Mouse (Mus musculus): ENCODE results near the gene Pomgnt1. TPM values are rescaled to one million over a fixed set of nuclear protein-coding genes. Genes with fewer than 3 reads are reported as not detected.
A peak's percentile ranks its signal among the peaks of the same experiment; 100 is the strongest.

Pomgnt1 gene
- polyA plus RNA-seq, 1 experiment from 2014 or later = 67.7 TPM

DNA sequence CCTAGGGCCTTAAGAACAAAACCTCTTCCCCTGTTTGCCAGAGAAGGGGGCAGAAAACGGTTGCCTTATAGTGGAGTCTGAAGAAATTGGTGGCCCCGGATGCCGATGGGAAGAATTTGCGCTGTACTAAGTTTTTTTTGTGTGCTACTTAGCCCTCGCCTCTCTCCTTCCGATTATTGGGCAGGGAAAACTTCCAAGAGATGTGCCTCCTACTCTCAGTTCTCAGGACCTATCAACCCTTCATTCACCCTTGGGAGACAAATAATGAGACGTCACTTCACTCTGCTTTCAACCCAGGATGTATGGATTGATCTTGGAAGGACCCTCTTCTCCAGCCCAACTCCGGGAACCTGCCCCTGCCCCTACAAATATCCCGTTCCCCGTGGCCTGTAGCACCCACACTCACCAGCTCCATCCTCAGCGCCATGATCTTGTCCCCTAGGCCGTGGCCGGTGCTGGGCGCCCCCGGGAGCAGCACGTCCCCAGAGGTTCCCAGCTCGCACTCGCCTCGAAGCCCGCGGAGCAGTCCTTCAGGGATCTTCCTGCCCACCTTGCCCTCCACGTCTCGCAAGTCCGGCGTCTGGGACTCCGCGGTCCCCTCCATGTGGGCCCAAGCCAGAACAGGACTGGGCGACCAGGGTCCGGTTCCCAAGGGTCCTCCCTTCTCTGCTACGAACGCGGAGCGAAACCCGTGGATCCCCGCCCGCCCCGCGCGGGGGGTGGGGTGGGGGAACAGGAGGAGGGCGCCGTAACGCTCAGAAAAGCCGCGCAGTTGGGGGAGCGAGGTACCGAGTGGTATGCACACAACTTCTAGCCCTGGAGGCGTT lies 20.5 kb downstream of the Pomgnt1 start:
- under 1% methylated on average over 47 of the region's 47 CpGs for WGBS
- peak overlapping the region; percentile 82 for H3K4me3 ChIP-seq
- H3K36me3 ChIP-seq = no peaks in the 10 kb centered on the region
- peaks cover 21% of the 10 kb centered on the region for H3K4me1 ChIP-seq
- H3K27ac ChIP-seq = peak overlapping the region; percentile 84
- no peaks in the 10 kb centered on the region for H3K9me3 ChIP-seq (replicated peaks)
- DNase-seq (ENCODE audit: low spot score) = peak; percentile 77
- H3K27me3 ChIP-seq (ENCODE audit: low read depth, poor library complexity, severe bottlenecking) = peaks cover 31% of the 10 kb centered on the region

DNA sequence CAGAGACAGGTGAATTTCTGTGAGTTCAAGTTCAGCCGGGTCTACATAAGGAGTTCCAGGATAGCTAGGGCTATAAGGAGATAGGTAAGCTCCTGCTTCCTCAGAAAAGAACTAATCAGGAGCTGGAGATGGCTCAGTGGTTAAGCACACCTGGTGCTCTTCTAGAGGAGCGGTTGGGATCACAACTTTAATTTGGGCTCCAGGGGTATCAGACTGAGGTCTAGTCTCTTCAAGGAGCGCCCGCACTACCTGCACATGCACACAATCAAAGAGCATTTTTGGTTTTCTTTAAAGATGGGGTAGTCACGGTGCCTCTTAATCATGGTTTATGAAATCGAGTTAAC lies 26.1 kb downstream of the Pomgnt1 start:
- Histone ChIP-seq H3K9me3 (replicated peaks) (no peaks in the 10 kb centered on the region), H3K27me3 (ENCODE audit: low read depth, poor library complexity, severe bottlenecking) (no peaks in the 10 kb centered on the region), H3K4me1 (peaks cover 16% of the 10 kb centered on the region), H3K27ac (peak overlapping the region; percentile 96), H3K4me3 (peak overlapping the region; percentile 83), H3K36me3 (peaks cover 34% of the 10 kb centered on the region)
- WGBS = 20% methylated on average over 6 of the region's 6 CpGs
- no peak for DNase-seq (ENCODE audit: low spot score)

DNA sequence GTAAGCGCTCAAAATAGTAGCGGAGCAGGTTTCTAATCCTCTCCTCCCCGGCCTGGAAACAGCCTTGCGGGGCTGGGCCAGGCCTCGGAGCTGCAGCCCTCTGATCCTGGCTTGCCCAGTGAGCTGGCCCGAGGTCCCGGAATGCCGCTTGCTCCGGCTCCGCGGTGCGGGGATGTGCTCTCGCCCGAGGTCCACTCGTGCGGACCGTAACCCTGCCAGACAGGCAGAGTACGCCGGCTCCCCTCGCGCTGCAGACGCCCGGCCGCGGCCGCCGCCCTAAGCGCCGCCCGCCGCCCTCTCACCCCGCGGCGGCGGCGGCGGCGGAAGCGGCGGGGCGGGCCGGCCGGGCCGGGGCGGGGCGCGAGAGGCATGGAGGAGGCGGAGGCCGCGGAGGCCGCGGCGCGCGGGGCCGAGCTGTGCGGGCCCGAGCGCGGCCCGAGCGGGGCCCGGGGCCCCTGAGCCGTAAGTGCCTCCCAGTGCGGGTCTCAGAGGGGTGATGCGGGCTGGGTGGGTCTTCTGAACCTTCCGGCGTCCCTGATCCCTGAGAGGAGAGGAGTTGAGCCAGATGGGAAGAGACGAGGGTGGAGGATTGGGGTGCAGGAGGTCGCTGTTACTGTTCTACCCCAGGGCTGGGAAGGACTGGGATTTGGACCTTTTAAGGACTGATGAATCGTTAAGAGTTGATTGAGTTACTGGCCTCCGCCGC lies 26.7 kb downstream of the Pomgnt1 start:
- Histone ChIP-seq H3K4me3 (peak overlapping the region; percentile 83), H3K27ac (peak overlapping the region; percentile 96), H3K36me3 (peaks cover 39% of the 10 kb centered on the region), H3K27me3 (ENCODE audit: low read depth, poor library complexity, severe bottlenecking) (no peaks in the 10 kb centered on the region), H3K4me1 (peaks cover 14% of the 10 kb centered on the region), H3K9me3 (replicated peaks) (no peaks in the 10 kb centered on the region)
- peak; percentile 82 for DNase-seq (ENCODE audit: low spot score)
- 5% methylated on average over 73 of the region's 73 CpGs for WGBS

DNA sequence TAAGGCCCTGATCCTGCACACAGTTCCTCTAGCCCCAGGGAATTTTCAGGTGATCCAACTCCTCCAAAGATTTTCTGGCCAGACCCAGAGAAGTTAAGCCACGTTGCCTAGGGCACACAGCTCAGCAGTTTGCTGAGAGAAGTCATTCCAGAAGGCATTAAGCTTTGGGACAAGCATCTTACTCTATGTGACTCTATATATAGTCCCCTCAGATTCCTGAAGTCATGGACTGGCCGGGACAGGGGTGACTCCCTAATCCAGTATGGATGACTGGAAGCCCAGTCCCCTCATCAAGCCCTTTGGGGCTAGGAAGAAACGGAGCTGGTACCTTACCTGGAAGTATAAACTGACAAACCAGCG lies 27.2 kb downstream of the Pomgnt1 start:
- DNase-seq (ENCODE audit: low spot score) = no peak
- H3K27ac ChIP-seq = peak overlapping the region; percentile 96

DNA sequence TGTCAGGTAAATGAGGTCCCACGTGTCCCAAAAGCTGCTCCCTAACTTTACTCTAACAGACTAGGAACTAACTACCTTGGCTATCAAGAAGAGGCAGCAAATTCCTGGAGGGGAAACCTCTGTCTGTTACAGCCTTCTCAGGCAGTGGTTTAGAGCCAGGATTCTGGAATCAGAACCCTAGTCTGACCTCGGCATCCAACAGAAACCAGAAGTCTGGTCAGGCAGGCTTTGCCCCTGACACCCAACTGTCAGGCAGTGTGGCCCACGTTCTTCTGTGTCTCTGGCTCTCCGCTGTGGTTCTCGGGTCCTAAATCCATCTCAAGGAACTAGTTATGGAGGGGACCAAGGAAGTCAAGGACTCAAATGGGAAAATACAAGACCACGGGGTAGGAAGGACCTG lies 27.6 kb downstream of the Pomgnt1 start, which contains the start of gene Lurap1:
Gene Lurap1 (minus strand): TSS at position 101 of the 400 bp plus-strand sequence.
- Histone ChIP-seq H3K36me3 (peaks cover 49% of the 10 kb centered on the region), H3K9me3 (replicated peaks) (no peaks in the 10 kb centered on the region), H3K4me3 (peak within 1 kb of the TSS; percentile 83), H3K27me3 (ENCODE audit: low read depth, poor library complexity, severe bottlenecking) (no peaks in the 10 kb centered on the region), H3K27ac (peak within 1 kb of the TSS; percentile 96), H3K4me1 (peaks cover 14% of the 10 kb centered on the region)
- WGBS = 76% methylated on average over 6 of the region's 6 CpGs
- no peak for DNase-seq (ENCODE audit: low spot score)

More for the DNA sequence above, 27.2 kb downstream of the Pomgnt1 start:
- no peaks in the 10 kb centered on the region for H3K9me3 ChIP-seq (replicated peaks)
- no peaks in the 10 kb centered on the region for H3K27me3 ChIP-seq (ENCODE audit: low read depth, poor library complexity, severe bottlenecking)
- H3K4me3 ChIP-seq = peak overlapping the region; percentile 83
- H3K36me3 ChIP-seq = peaks cover 45% of the 10 kb centered on the region
- 22% methylated on average over 4 of the region's 4 CpGs for WGBS
- H3K4me1 ChIP-seq = peaks cover 14% of the 10 kb centered on the region

- no peaks in the 10 kb centered on the region for H3K9me3 ChIP-seq (replicated peaks)
- WGBS = 96% methylated on average over 15 of the region's 15 CpGs
- H3K4me1 ChIP-seq = peaks cover 14% of the 10 kb centered on the region
- H3K27ac ChIP-seq = no peak overlapping the region
- H3K36me3 ChIP-seq = peaks cover 63% of the 10 kb centered on the region
- H3K4me3 ChIP-seq = no peak overlapping the region
- DNase-seq (ENCODE audit: low spot score) = no peak
- no peaks in the 10 kb centered on the region for H3K27me3 ChIP-seq (ENCODE audit: low read depth, poor library complexity, severe bottlenecking)
Observed at GRCm38 (mm10) chr4:116152702-116153101, 29.1 kb downstream of the Pomgnt1 start.

DNA sequence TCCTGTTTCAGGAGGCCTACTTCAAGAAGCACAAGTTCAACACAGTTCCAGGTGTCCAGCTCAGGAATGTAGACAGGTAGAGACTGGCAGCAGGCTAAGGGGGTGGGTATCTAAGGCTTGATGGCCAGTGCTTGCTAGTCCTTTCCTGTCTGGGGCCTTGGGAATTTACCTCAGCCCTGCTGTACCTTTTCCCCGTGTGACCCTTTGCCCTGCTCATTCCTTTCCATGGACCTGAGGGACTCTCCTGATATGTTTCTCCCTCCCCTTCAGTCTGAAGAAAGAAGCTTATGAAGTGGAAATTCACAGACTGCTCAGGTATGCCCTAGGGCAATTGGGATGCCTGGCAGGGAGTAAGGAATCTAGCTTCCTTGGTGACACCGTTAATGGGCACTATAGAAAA lies 34.2 kb downstream of the Pomgnt1 start:
- DNase-seq (ENCODE audit: low spot score) = no peak
- Histone ChIP-seq H3K27me3 (ENCODE audit: low read depth, poor library complexity, severe bottlenecking) (no peaks in the 10 kb centered on the region), H3K4me1 (no peaks in the 10 kb centered on the region), H3K36me3 (peaks cover 85% of the 10 kb centered on the region), H3K4me3 (no peak overlapping the region), H3K9me3 (replicated peaks) (no peaks in the 10 kb centered on the region), H3K27ac (no peak overlapping the region)
- WGBS = 89% methylated on average over 2 of the region's 2 CpGs

DNA sequence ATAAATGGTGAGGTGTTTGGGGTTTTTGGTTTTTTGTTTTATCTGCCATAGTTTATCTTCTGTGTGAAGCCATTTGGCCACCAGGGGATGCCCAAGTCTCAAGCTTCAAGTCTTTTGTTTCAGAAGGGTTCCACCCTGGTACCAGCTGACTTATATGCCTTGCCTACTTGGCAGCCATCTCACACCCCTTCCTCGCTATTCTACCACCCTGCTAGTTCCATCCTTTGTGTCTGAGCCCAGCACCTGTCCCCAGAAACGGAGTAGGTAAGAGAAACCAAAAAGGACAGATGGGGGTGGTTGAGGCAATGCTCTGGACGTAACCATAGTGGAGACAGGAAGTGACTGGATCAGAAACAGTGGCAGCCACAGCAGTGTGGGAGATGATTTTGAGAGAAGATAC lies 36.3 kb downstream of the Pomgnt1 start:
- peaks cover 65% of the 10 kb centered on the region for H3K36me3 ChIP-seq
- no peak for DNase-seq (ENCODE audit: low spot score)
- peaks cover 5% of the 10 kb centered on the region; the same call in 1 of the 2 replicates for H3K4me1 ChIP-seq
- H3K27ac ChIP-seq = no peak overlapping the region
- 77% methylated on average over 3 of the region's 3 CpGs for WGBS
- H3K9me3 ChIP-seq (replicated peaks) = no peaks in the 10 kb centered on the region
- H3K27me3 ChIP-seq (ENCODE audit: low read depth, poor library complexity, severe bottlenecking) = no peaks in the 10 kb centered on the region
- H3K4me3 ChIP-seq = no peak overlapping the region

- H3K27me3 ChIP-seq (ENCODE audit: low read depth, poor library complexity, severe bottlenecking) = no peaks in the 10 kb centered on the region
- WGBS = 86% methylated on average over 3 of the region's 3 CpGs
- H3K36me3 ChIP-seq = peaks cover 56% of the 10 kb centered on the region
- no peaks in the 10 kb centered on the region for H3K9me3 ChIP-seq (replicated peaks)
- no peak overlapping the region for H3K27ac ChIP-seq
- peaks cover 13% of the 10 kb centered on the region for H3K4me1 ChIP-seq
- DNase-seq (ENCODE audit: low spot score) = no peak
- H3K4me3 ChIP-seq = no peak overlapping the region
Observed at GRCm38 (mm10) chr4:116160769-116161168, 37.1 kb downstream of the Pomgnt1 start.

GRCm38 (mm10) chr4:116162142-116162541 lies 38.5 kb downstream of the Pomgnt1 start:
- H3K27ac ChIP-seq = no peak overlapping the region
- WGBS = 87% methylated on average over 4 of the region's 4 CpGs
- H3K9me3 ChIP-seq (replicated peaks) = no peaks in the 10 kb centered on the region
- H3K4me1 ChIP-seq = peaks cover 22% of the 10 kb centered on the region
- DNase-seq (ENCODE audit: low spot score) = no peak
- peaks cover 43% of the 10 kb centered on the region for H3K36me3 ChIP-seq
- H3K27me3 ChIP-seq (ENCODE audit: low read depth, poor library complexity, severe bottlenecking) = no peaks in the 10 kb centered on the region
- no peak overlapping the region for H3K4me3 ChIP-seq

- Histone ChIP-seq H3K27ac (peak overlapping the region; percentile 38; the same call in 1 of the 2 replicates), H3K4me1 (peaks cover 22% of the 10 kb centered on the region), H3K4me3 (no peak overlapping the region), H3K36me3 (peaks cover 15% of the 10 kb centered on the region), H3K27me3 (ENCODE audit: low read depth, poor library complexity, severe bottlenecking) (no peaks in the 10 kb centered on the region), H3K9me3 (replicated peaks) (no peaks in the 10 kb centered on the region)
- no peak for DNase-seq (ENCODE audit: low spot score)
- 86% methylated on average over 2 of the region's 2 CpGs for WGBS
Observed at GRCm38 (mm10) chr4:116164759-116165554, 41.3 kb downstream of the Pomgnt1 start.

GRCm38 (mm10) chr4:116165708-116166407 lies 42.2 kb downstream of the Pomgnt1 start:
- Histone ChIP-seq H3K4me3 (no peak overlapping the region), H3K36me3 (peaks cover 6% of the 10 kb centered on the region), H3K27me3 (ENCODE audit: low read depth, poor library complexity, severe bottlenecking) (no peaks in the 10 kb centered on the region), H3K9me3 (replicated peaks) (no peaks in the 10 kb centered on the region), H3K27ac (0 out of 2 replicates have a peak overlapping the region, but pooled peaks have one; percentile 38), H3K4me1 (peaks cover 22% of the 10 kb centered on the region)
- WGBS = 57% methylated on average over 8 of the region's 8 CpGs
- no peak for DNase-seq (ENCODE audit: low spot score)
